ENCODE assay signal across 13 mouse cellular contexts in the genomic region with DNA sequence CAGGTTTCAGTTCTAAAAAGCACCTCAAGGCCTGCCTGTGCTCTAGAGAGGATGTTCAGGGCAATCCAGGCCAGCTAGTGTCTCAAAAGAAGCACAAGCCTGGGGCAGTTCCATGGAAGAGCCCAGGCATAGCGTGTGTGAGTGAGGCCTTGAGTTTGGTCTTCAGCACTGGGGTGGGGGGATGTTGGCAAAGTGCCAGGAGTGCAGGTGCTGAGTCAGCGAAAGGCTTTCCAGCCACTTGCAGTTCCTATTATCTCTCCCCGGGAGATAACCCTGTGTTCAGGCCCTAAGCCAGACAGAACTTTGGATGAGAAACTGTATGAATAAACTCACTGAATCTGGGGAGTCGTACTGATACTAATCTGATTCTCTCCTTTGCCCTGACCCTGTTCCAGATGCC. TPM values are rescaled to one million over a fixed set of nuclear protein-coding genes. Genes with fewer than 3 reads are reported as not detected.
DNase-seq lines count a peak whose midpoint lies in the region; ATAC-seq and TF ChIP-seq lines count a peak whose summit lies in the region.
"Had no signal": no experiment of that assay in that cellular context is flagged by ENCODE, and none has a peak within 500 bp of the region (broad histone marks: within the 10 kb centered on the region; RNA-seq: fewer than 3 reads in every experiment).

No protein-coding gene starts in this region.

- H3K27me3 ChIP-seq in lung, embryonic 14.5 days (ENCODE audit: insufficient read depth, low read length): no peaks in the 10 kb centered on the region
- H3K27me3 ChIP-seq in lung, postnatal 0 days (replicated peaks; ENCODE audit: insufficient read depth, low read length): no peaks in the 10 kb centered on the region
- no peaks in the 10 kb centered on the region for H3K27me3 ChIP-seq in forebrain, embryonic 14.5 days (replicated peaks; ENCODE audit: control insufficient read depth, insufficient read depth, low read length)
- H3K27me3 ChIP-seq in stomach, postnatal 0 days (ENCODE audit: control insufficient read depth, insufficient read depth, low read length): no peaks in the 10 kb centered on the region
- H3K27me3 ChIP-seq: embryonic facial prominence, embryonic 13.5 days; lung, embryonic 15.5 days had no signal

- H3K27ac ChIP-seq in lung, embryonic 14.5 days (ENCODE audit: low read depth): no peak overlapping the region
- no peak overlapping the region for H3K27ac ChIP-seq in lung, postnatal 0 days (ENCODE audit: low read length)
- H3K27ac ChIP-seq in forebrain, embryonic 14.5 days (ENCODE audit: low read depth, low read length): no peak overlapping the region
- H3K27ac ChIP-seq in stomach, postnatal 0 days (replicated peaks): no peak overlapping the region
- H3K27ac ChIP-seq: embryonic facial prominence, embryonic 13.5 days; lung, embryonic 15.5 days had no signal

- H3K9me3 ChIP-seq in lung, embryonic 14.5 days (ENCODE audit: low read depth, low read length): no peaks in the 10 kb centered on the region
- H3K9me3 ChIP-seq in lung, postnatal 0 days (ENCODE audit: low read length): no peaks in the 10 kb centered on the region
- no peaks in the 10 kb centered on the region for H3K9me3 ChIP-seq in forebrain, embryonic 14.5 days (replicated peaks; ENCODE audit: control insufficient read depth, low read length)
- no peaks in the 10 kb centered on the region for H3K9me3 ChIP-seq in stomach, postnatal 0 days (ENCODE audit: control insufficient read depth, low read length)
- H3K9me3 ChIP-seq: embryonic facial prominence, embryonic 13.5 days; lung, embryonic 15.5 days had no signal

- ATAC-seq in lung, embryonic 14.5 days (ENCODE audit: insufficient read depth): peak; percentile 54; the same call in 1 of the 2 replicates
- no peak for ATAC-seq in lung, postnatal 0 days
- ATAC-seq in forebrain, embryonic 14.5 days: peak; percentile 40
- 0 out of 2 replicates have a peak, but pooled peaks have one; percentile 35 for ATAC-seq in stomach, postnatal 0 days (ENCODE audit: low FRiP score, low TSS enrichment)
- ATAC-seq: inflammation-experienced regulatory T-cells, adult 6 months had no signal

- TF ChIP-seq EP300 in lung, postnatal 0 days (IDR thresholded peaks at IDR 0.05): no peak
- no peak for TF ChIP-seq EP300 in stomach, postnatal 0 days (optimal IDR thresholded peaks at IDR 0.05)

- H3K9ac ChIP-seq in lung, embryonic 14.5 days: no peak overlapping the region
- H3K9ac ChIP-seq in lung, postnatal 0 days (replicated peaks; ENCODE audit: low read depth): no peak overlapping the region
- H3K9ac ChIP-seq in forebrain, embryonic 14.5 days (ENCODE audit: low read length): no peak overlapping the region
- H3K9ac ChIP-seq in stomach, postnatal 0 days (ENCODE audit: low read length): no peak overlapping the region
- H3K9ac ChIP-seq: embryonic facial prominence, embryonic 13.5 days; lung, embryonic 15.5 days had no signal

- WGBS in lung, embryonic 14.5 days: 39% methylated on average over 4 of the region's 4 CpGs
- WGBS in lung, postnatal 0 days: 47% methylated on average over 4 of the region's 4 CpGs
- WGBS in forebrain, embryonic 14.5 days: 26% methylated on average over 4 of the region's 4 CpGs
- 40% methylated on average over 4 of the region's 4 CpGs for WGBS in stomach, postnatal 0 days

- H3K4me2 ChIP-seq in lung, embryonic 14.5 days: no peak overlapping the region
- H3K4me2 ChIP-seq in lung, postnatal 0 days (replicated peaks; ENCODE audit: low read depth, low read length): no peak overlapping the region
- no peak overlapping the region for H3K4me2 ChIP-seq in forebrain, embryonic 14.5 days (ENCODE audit: low read length)
- no peak overlapping the region for H3K4me2 ChIP-seq in stomach, postnatal 0 days (replicated peaks; ENCODE audit: low read depth)
- H3K4me2 ChIP-seq: embryonic facial prominence, embryonic 13.5 days; lung, embryonic 15.5 days had no signal

- peak; percentile 67 to 74 for DNase-seq in cerebellum, postnatal 14 days
- DNase-seq in cerebellum, adult 9-11 months: no peak
- DNase-seq in lung, embryonic 14.5 days: peak; percentile 61
- no peak for DNase-seq in lung, postnatal 0 days (ENCODE audit: low spot score)
- peak; percentile 53 for DNase-seq in forebrain, embryonic 14.5 days (ENCODE audit: low spot score)
- DNase-seq in stomach, postnatal 0 days (ENCODE audit: low spot score): no peak
- DNase-seq in kidney, adult 9 months: no peak
- no peak for DNase-seq in urinary bladder, adult 2 months (ENCODE audit: low spot score)
- DNase-seq: gastrocnemius, postnatal 36 days; spleen, adult 18-20 months had no signal

- peaks cover 64% of the 10 kb centered on the region for H3K36me3 ChIP-seq in lung, embryonic 14.5 days (ENCODE audit: insufficient read depth)
- peaks cover 12% of the 10 kb centered on the region for H3K36me3 ChIP-seq in lung, postnatal 0 days (ENCODE audit: insufficient read depth, low read length)
- peaks cover 19% of the 10 kb centered on the region for H3K36me3 ChIP-seq in forebrain, embryonic 14.5 days (ENCODE audit: control insufficient read depth, insufficient read depth, low read length)
- H3K36me3 ChIP-seq in stomach, postnatal 0 days (ENCODE audit: control insufficient read depth, insufficient read depth, low read length): no peaks in the 10 kb centered on the region

- H3K4me3 ChIP-seq in lung, embryonic 14.5 days (ENCODE audit: low read depth, low read length): no peak overlapping the region
- H3K4me3 ChIP-seq in lung, postnatal 0 days (ENCODE audit: low read depth, low read length): no peak overlapping the region
- no peak overlapping the region for H3K4me3 ChIP-seq in forebrain, embryonic 14.5 days (ENCODE audit: low read depth, low read length)
- no peak overlapping the region for H3K4me3 ChIP-seq in stomach, postnatal 0 days (ENCODE audit: low read depth, low read length)
- H3K4me3 ChIP-seq: embryonic facial prominence, embryonic 13.5 days; lung, embryonic 15.5 days had no signal

- H3K4me1 ChIP-seq in lung, embryonic 14.5 days (ENCODE audit: insufficient read depth): no peaks in the 10 kb centered on the region
- H3K4me1 ChIP-seq in lung, postnatal 0 days (ENCODE audit: insufficient read depth, low read depth, low read length): no peaks in the 10 kb centered on the region
- peaks cover 4% of the 10 kb centered on the region; the same call in 1 of the 2 replicates for H3K4me1 ChIP-seq in forebrain, embryonic 14.5 days (ENCODE audit: control insufficient read depth, insufficient read depth, low read length)
- H3K4me1 ChIP-seq in stomach, postnatal 0 days (replicated peaks; ENCODE audit: control insufficient read depth, insufficient read depth): no peaks in the 10 kb centered on the region
- H3K4me1 ChIP-seq: embryonic facial prominence, embryonic 13.5 days; lung, embryonic 15.5 days had no signal

- no peak for TF ChIP-seq CTCF in lung, embryonic 14.5 days (IDR thresholded peaks at IDR 0.05; ENCODE audit: low read depth)
- TF ChIP-seq CTCF in lung, postnatal 0 days (IDR thresholded peaks at IDR 0.05): no peak
- TF ChIP-seq CTCF in stomach, postnatal 0 days (IDR thresholded peaks at IDR 0.05; ENCODE audit: low read depth): no peak

RNA-seq across cellular contexts. Expression of a gene that starts 27.0 kb away (rescaled TPM):
- polyA plus RNA-seq in lung, embryonic 14.5 days (2014; fragmentation: Nextera tagmentation; extraction: Ambion mirVana): 99.8 and 104 TPM in 2 replicates
- 105 and 111 TPM in 2 replicates for polyA plus RNA-seq in lung, postnatal 0 days (2015; fragmentation: Nextera tagmentation; extraction: Ambion mirVana)
- 41.3 and 43.2 TPM in 2 replicates for polyA plus RNA-seq in forebrain, embryonic 14.5 days (2014; fragmentation: Nextera tagmentation; extraction: Ambion mirVana)
- polyA plus RNA-seq in stomach, postnatal 0 days (2015; fragmentation: Nextera tagmentation; extraction: Ambion mirVana): 28.9 and 29.6 TPM in 2 replicates
- 28.9 and 31.0 TPM in 2 replicates for polyA plus RNA-seq in urinary bladder, adult 2 months (2012; rRNA removed)

RNA-seq across cellular contexts. Expression of a gene that starts 35.6 kb away (rescaled TPM):
- not detected in 2 replicates for polyA plus RNA-seq in lung, embryonic 14.5 days (2014; fragmentation: Nextera tagmentation; extraction: Ambion mirVana)
- not detected in 2 replicates for polyA plus RNA-seq in lung, postnatal 0 days (2015; fragmentation: Nextera tagmentation; extraction: Ambion mirVana)
- not detected in 2 replicates for polyA plus RNA-seq in forebrain, embryonic 14.5 days (2014; fragmentation: Nextera tagmentation; extraction: Ambion mirVana)
- polyA plus RNA-seq in stomach, postnatal 0 days (2015; fragmentation: Nextera tagmentation; extraction: Ambion mirVana): not detected in 2 replicates
- not detected in 2 replicates for polyA plus RNA-seq in urinary bladder, adult 2 months (2012; rRNA removed)
- polyA plus RNA-seq: embryonic facial prominence, embryonic 13.5 days; inflammation-experienced regulatory T-cells, adult 6 months; lung, embryonic 15.5 days had no signal

RNA-seq across cellular contexts. Expression of a gene that starts 42.6 kb away (rescaled TPM):
- polyA plus RNA-seq in lung, embryonic 14.5 days (2014; fragmentation: Nextera tagmentation; extraction: Ambion mirVana): 24.2 and 25.7 TPM in 2 replicates
- 84.2 and 108 TPM in 2 replicates for polyA plus RNA-seq in lung, postnatal 0 days (2015; fragmentation: Nextera tagmentation; extraction: Ambion mirVana)
- 3.0 and 4.4 TPM in 2 replicates for polyA plus RNA-seq in forebrain, embryonic 14.5 days (2014; fragmentation: Nextera tagmentation; extraction: Ambion mirVana)
- 2.0 and 2.2 TPM in 2 replicates for polyA plus RNA-seq in stomach, postnatal 0 days (2015; fragmentation: Nextera tagmentation; extraction: Ambion mirVana)
- 4.6 and 7.6 TPM in 2 replicates for polyA plus RNA-seq in urinary bladder, adult 2 months (2012; rRNA removed)

Comparison
In these comparisons a context has a peak if more than half of its experiments do, and no peak if none do; other contexts are left out.
1. DNase-seq: peak in cerebellum, postnatal 14 days (2 of 2), lung, embryonic 14.5 days (single experiment) and forebrain, embryonic 14.5 days (single experiment); none in cerebellum, adult 9-11 months (single experiment), lung, postnatal 0 days (single experiment), stomach, postnatal 0 days (single experiment), kidney, adult 9 months (single experiment) and urinary bladder, adult 2 months (single experiment).